Mouse (Mus musculus): Measurements from ENCODE around the gene Olfr572.

Olfr572 gene

DNA sequence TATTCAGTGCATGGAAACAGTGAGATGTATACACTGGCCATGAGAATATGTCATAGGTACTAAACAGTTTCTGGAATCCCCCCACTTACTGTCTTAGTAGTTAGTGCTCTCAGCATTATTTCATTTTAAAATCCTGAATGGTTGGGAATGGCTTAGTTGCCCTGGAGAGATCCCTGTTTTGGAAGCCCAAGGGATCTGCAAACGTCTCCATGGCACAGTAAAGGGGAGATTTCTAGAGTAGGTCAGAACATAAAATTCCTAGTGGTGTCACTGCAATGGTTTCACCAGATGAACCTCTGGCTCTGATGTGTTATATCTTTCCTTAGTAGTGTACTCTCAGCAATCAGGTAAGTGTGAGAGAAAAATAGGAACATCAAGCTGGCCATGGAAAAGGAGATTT is at the start of gene Olfr572:
Olfr572 (plus strand) TSS at position 301 of the 400 bp plus-strand sequence.
- DNase-seq: no peak

DNA sequence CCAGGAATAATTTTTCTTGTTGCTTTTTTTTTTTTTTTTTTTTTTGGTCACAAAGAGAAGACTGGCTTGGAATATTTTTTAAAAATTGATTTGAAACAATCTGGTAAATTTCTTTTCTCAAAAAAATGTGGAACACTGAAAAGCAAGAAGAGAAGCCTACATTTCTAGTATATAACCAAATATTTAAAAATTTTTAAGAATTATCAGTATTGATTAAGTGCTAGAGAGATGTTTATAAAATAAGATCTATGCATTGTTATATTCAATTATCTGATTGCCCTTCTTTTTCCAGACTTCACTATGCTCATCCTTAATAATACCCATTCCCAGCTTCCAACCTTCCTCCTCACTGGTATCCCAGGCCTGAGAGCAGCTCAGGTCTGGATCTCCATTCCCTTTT is 47.4 kb upstream of the Olfr572 start, which contains the start of gene Olfr568:
Olfr568 (plus strand) TSS at position 301 of the 400 bp plus-strand sequence.
- no peak for DNase-seq

DNA sequence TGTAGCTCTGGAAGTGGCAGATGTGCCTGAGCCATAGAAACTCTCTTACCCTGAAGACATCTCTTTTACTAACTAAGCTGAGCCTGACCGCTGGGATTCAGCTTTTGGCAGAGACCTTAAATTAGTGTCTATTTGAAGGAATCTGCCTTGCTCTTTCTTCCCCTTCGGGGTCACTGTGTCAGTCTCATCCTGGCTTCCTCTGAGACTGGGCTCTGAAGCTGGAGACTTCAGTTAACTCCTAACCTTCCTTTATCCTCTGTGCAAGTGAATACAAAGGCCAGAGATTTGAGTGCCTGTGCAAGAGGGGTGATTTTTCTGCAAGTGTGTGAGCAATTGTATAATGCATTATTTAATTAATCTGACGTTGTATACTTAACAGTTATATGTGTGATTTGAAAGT is 33.4 kb upstream of the Olfr572 start, which contains the start of gene Olfr569:
Olfr569 (minus strand) TSS at position 101 of the 400 bp plus-strand sequence.
- DNase-seq: no peak

DNA sequence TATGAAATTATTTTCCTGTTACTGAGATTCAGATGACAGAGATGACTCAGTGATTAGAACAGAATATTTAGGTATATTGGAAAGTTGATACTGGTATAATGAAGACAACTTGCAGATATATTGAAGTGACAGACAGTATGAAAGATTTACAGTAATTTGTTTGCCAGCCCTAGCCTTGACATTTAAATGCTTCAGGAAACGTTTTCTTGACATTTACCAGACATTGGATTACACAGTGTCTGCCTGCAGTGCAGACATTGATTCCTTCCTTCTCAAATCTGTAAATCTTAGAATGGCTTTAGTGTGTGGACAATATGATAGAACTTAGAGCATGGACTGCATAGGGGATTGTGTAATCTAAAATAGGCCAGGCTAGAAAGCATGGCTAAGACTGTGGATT is 8.9 kb upstream of the Olfr572 start:
- DNase-seq: no peak

DNA sequence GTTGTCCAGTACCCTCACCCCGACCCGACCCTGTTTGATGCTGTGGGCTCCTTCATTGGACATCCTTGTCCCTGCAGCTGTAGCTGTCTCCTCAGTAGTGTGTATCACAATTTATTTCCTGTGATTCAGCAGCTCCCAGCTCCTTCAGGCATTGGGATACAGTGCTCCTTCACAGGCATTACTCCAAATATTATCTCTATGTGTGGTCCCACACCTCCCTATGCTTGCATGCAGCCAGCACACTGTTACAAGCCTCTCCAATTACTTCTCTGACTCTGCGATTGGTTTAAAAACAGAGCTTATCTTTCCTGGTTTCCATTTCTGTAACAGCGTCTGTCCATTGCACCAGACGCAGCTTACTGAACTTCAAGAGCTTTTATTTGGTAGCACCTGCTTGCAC is 7.8 kb upstream of the Olfr572 start:
- DNase-seq: no peak

DNA sequence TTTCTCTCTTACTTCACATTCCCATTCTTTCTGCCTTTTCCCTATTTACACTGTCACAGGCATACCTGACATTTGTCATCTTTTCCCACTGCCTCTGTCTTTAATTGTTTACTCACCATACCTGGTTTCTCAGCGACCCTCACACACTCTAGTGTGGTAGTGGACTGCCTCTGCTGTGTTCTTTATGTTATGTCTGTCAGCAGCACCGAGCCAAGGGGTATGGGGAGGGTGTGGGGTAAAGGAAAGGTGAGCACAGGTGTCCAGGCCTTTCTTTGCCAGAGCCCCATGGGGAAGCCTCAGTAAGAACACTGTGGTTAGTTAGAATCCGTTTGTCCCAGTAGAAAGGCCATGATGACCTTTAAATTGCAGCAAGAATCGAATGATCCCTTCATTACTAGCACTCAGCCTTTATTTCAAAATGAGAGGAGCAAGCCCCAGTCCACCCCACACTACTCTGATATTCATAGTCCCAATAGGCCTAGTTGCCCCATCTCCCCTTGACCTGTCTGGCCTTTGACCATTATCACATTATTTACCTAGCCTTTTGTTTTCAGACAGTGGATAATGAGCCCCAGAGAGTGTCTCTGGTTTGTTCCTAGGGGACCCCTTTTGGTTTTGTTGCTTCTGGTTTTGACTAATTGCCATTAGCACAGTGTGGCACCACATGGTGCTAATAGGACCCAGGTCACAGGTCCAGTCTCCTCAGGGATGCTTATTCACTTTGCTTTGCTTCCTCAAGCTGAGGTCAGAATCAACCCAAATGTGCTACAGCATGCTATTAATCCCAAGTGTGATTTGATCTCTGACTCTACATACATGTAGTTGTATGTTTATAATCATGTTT is 7.0 kb upstream of the Olfr572 start, which contains the start of gene Olfr571:
Olfr571 (minus strand) TSS at position 505 of the 844 bp plus-strand sequence.
- DNase-seq: no peak

DNA sequence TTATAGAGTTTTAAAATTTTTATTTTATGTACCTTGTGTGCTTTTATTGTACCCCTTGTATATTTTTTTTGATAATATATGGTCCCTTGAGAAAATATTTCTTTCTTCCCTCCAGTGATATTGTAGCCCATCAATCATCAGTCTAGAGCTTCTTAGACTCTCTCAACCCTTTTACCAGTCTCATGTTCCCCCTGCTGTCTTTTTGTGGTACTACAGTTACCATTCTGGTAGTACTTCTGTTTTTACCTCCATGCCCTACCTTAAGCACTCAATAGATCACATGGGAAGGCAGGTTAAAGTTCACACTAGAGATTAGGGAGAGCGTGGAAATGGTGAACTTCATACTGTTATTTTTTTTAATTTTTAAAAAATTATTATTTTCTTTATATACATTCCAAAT is 4.6 kb upstream of the Olfr572 start:
- peak in 1 of 2 experiments; percentile 8 for DNase-seq

DNA sequence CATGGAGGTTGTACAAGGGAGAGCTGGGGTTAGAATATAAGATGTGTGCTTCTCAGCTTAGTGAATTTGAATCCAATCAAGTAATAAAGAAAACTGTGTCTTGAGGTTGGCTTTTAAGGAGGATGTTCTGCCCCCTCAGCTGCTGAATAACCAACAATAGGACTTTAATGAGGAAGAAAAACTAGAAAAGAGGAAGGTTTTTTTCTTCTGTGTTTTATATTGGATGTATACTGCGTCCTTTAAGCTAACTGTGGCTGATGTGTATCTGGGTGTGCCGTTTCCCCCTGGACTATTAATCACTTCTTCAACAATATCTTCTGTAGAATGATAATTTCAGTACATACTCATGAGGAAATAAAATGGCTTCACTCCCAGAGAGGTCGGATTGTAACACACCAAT is 2.9 kb downstream of the Olfr572 start:
- no peak for DNase-seq

DNA sequence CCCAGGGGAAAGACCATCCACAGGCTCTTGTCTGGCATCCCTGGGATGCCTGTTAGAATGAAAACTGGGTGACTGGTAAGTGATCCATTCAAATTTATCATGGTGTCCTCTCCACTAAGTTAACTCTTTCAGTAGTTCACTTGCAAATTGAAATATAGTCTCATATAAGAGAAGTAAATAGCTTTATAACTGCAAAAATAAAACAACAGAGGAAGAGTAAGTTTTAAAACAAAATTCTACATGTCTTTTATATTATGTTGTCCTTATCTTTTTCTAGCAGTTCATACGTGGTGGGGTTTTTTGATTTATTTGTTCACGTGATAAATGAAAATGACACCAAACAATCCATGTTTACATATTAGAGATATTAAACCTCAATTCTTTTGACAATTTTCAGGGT is 18.3 kb downstream of the Olfr572 start, which contains the start of gene Olfr573-ps1:
Olfr573-ps1 (minus strand) TSS at position 101 of the 400 bp plus-strand sequence.
- DNase-seq: no peak

DNA sequence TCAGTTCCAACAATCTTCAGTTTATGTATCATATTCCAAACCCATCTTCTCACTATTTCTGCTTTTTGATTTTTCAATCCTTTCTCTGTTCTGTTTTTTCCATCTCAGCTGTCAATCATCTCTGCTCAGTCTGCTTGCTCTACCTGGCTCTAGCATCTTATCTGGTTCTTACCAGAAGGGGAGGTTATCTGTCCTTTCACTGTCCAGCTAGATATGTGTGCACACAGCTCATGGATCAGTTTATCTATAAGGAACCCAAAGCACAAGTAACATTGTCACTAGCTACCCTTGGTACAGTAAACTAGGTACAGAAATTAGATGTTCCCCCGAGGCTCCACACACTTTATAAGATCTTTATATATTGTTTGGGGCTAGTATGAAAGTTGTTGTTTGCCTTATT is 19.2 kb downstream of the Olfr572 start:
- no peak for DNase-seq

DNA sequence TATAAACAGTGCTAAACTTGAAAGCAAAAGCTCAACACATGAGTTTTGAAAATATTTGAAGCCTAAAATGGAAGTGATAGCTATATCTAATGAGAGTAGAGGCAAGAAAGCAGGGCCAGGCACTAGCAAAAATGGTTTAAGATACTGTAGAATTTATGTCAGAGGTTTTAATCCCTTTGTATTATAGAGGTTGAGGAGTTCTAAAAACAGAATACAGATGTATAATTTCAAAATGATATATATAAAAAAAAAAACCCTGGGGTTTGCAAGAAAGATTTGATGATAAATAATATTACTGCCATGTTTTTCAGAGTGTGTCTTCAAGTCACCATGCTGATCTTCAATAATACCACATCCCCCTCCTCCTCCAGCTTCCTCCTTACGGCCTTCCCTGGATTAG is 24.0 kb downstream of the Olfr572 start, which contains the start of gene Olfr574:
Olfr574 (plus strand) TSS at position 301 of the 400 bp plus-strand sequence.
- no peak for DNase-seq

DNA sequence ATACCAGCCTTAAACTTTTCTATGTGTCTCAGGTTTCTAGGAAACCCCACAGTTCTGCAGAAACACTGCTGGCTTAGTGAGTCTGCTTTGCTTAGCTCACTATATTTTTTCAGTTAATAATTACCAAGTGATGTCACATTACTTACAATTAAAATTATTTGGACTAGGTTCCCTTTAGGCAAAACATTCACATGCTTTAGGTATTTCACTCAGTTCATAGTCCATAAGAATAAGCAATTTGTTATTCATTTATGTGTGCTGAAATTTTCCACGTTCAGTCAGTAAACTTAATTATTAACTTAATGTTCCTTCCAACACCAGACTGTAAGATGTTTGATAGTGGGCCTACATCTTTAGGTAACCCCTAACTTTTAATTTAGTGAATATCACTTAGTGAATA is 26.5 kb downstream of the Olfr572 start:
- DNase-seq: no peak

DNA sequence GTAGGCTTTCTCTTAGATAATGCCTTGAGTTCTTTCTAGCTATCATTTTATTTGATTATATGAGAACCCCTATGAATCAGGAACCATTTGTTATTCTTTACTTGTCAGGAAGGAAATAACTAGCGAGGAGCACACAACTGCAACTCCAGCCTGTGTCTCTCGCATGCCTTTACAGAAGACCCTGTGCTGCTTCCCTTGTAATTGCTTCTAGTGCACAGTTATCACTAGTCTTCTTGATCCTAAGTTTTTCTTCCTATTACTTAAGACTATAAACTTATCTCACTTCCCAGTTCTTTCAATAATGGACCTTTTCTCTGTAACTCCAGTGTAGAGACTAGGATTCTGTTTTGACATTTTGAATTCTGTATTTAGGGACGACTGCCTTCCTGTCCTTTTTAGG is 33.9 kb downstream of the Olfr572 start:
- DNase-seq: no peak

DNA sequence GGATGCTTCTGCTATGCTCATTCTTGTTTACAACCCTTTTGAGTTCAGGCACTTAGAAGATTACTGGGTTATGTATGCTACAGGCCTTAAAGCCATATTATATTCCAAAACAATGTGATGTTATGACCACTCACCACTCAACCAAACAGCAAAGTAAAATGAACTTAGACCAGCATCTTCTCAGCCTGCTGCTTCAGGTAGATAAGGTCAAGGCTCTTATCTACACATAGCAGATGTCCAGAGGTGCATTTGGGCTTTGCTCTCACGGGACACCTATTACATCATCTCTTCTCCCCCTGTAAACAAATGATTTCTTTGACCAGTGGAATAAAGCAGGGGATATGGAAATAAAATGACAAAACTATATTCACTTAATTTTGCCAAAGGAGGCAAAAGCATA is 34.4 kb downstream of the Olfr572 start, which contains the start of gene Olfr575:
Olfr575 (minus strand) TSS at position 183 of the 400 bp plus-strand sequence.
- DNase-seq: no peak

DNA sequence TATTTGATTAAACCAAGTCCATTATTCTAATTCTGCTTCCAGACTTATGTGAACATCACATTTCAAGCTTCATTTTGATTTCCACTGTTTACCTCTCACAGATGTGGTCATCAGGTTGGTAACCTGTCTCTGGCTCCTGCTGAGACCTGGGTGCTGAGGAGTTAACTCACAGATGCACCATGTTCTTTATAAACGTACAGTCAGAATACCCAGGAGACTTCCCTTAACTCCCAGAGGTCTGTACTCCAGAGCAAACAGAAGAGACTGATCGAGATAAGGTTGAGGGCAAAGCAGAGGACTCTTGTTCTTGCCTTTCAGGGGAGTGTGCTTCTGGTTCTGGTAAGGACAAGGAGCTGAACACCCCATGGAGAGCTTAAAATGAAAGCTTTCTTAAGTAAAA is 38.2 kb downstream of the Olfr572 start, which contains the start of gene Olfr576:
Olfr576 (plus strand) TSS at position 301 of the 400 bp plus-strand sequence.
- DNase-seq: no peak

DNA sequence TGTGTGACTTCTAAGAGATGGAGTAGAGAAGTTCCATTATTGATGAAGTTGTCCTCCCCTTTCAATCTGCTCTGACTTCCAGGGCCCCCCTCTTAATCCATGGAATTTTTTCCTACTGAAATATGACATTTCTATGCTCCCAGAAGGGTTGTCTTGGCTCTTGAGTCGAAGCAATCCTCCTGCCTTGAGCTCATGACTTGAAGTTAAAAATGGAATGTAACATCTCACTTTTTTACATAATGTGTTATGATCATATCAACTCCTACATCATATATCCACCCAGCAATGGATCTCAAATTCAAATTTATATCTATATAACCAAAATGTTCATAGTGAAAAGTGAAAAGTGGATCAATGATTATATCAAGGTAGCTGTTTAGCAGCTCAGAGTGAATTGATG is 50.2 kb downstream of the Olfr572 start:
- DNase-seq: no peak

DNA sequence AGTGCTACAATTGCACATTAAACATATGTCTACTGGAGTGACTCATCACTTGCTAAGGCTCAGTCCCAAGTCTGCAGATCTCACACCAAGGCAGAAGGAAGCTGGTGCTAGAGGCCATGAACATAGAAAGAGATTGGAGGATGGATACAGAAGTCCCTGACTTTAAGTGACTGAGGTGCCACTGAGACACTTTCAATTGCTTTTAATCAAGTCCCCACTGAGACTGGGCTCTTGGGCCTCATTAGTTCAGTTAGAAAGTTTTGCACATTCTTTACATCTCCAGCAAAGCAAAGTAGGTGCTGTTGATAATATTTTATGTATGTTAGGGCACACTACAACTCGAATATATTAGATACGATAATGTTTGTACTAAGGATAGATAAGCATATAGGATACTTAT is 51.6 kb downstream of the Olfr572 start, which contains the start of gene Olfr577:
Olfr577 (minus strand) TSS at position 101 of the 400 bp plus-strand sequence.
- no peak for DNase-seq
